Mouse (Mus musculus) brain, adult 10 weeks (tissue): Measurements from ENCODE around the gene Hnrnpr. TPM values are rescaled to one million over a fixed set of nuclear protein-coding genes. Genes with fewer than 3 reads are reported as not detected.

Experiments used
- polyA plus RNA-seq: library from polyadenylated mRNA; stranded (reverse); fragments of 350-450 nt; fragmentation: Illumina TruSeq; extraction: RNeasy Lipid Tissue Mini Kit (QIAGEN cat#74804); gene quantifications from one replicate; pipeline ENCODE4 v1.2.3, GENCODE M21; 2015; ENCODE audit warnings: low read depth, low replicate concordance

Gene Hnrnpr
- 74.6 TPM for polyA plus RNA-seq

GRCm38 (mm10) chr4:136310229-136311041 lies at the start of gene Hnrnpr:
Hnrnpr (plus strand) TSS chr4:136310942.

GRCm38 (mm10) chr4:136284455-136284854 lies 26.3 kb upstream of the Hnrnpr start, which contains the start of gene Zfp46:
Zfp46 (plus strand) TSS chr4:136284683.

Other genes starting within 250 kb of the Hnrnpr start
- gene Id3, start 167.4 kb upstream of the Hnrnpr start, polyA plus RNA-seq: 54.0 TPM
- 0.48 TPM for gene E2f2, start 138.5 kb upstream of the Hnrnpr start, polyA plus RNA-seq
- 2.6 TPM for gene Asap3, start 104.6 kb upstream of the Hnrnpr start, polyA plus RNA-seq
- gene Tcea3, start 63.2 kb upstream of the Hnrnpr start, polyA plus RNA-seq: 1.1 TPM
- 30.4 TPM for gene Zfp46, start 26.3 kb upstream of the Hnrnpr start, polyA plus RNA-seq
- 2.3 TPM for gene Htr1d, start 112.6 kb downstream of the Hnrnpr start, polyA plus RNA-seq
- 0.34 TPM for gene 6030445D17Rik, start 151.3 kb downstream of the Hnrnpr start, polyA plus RNA-seq
- gene Luzp1, start 158.8 kb downstream of the Hnrnpr start, polyA plus RNA-seq: 41.1 TPM